Mouse (Mus musculus) midbrain, embryonic 14.5 days (tissue): ENCODE measurements around the gene Rnf186. TPM values are rescaled to one million over a fixed set of nuclear protein-coding genes. Genes with fewer than 3 reads are reported as not detected.

Source experiments
- ATAC-seq: fragments of 200-750 bp; cut with Nextera tagmentation; 2 replicates; pipeline ENCODE4 v1.8.0; 2017; ENCODE audit warnings: moderate number of reproducible peaks, moderate library complexity; ENCODE audit not compliant: low FRiP score, low TSS enrichment
- DNase-seq: peaks from one replicate; pipeline ENCODE4 v3.0.0-alpha.2; 2015
- H3K27ac ChIP-seq: fragments of 300-500 bp; sonication (generic); replicated peaks from 2 replicates; pipeline ENCODE4 v1.5.1; 2014; ENCODE audit warnings: mild to moderate bottlenecking, low read depth, low read length, moderate library complexity
- H3K27me3 ChIP-seq: fragments of 300-500 bp; sonication (generic); 2 replicates; pipeline ENCODE4 v1.6.1; 2014; ENCODE audit warnings: low read length, control low read depth, mixed read lengths; ENCODE audit not compliant: control insufficient read depth, insufficient read depth
- H3K36me3 ChIP-seq: fragments of 300-500 bp; sonication (generic); 2 replicates; pipeline ENCODE4 v1.6.1; 2014; ENCODE audit warnings: low read length, control low read depth; ENCODE audit not compliant: control insufficient read depth, insufficient read depth
- H3K4me1 ChIP-seq: fragments of 300-500 bp; sonication (generic); 2 replicates; pipeline ENCODE4 v1.6.1; 2014; ENCODE audit warnings: mild to moderate bottlenecking, antibody characterized with exemption, low read length, control low read depth; ENCODE audit not compliant: control insufficient read depth, insufficient read depth
- H3K4me2 ChIP-seq: fragments of 300-500 bp; sonication (generic); 2 replicates; pipeline ENCODE4 v1.6.1; 2014; ENCODE audit warnings: mild to moderate bottlenecking, low read length, moderate library complexity
- H3K4me3 ChIP-seq: fragments of 300-500 bp; sonication (generic); replicated peaks from 2 replicates; pipeline ENCODE4 v1.5.1; 2014; ENCODE audit warnings: low read depth, low read length
- H3K9ac ChIP-seq: fragments of 300-500 bp; sonication (generic); replicated peaks from 2 replicates; pipeline ENCODE4 v1.6.1; 2014; ENCODE audit warnings: mild to moderate bottlenecking, low read length, moderate library complexity
- H3K9me3 ChIP-seq: fragments of 300-500 bp; sonication (generic); 2 replicates; pipeline ENCODE4 v1.6.1; 2016; ENCODE audit warnings: low read length, control low read depth, mixed read lengths; ENCODE audit not compliant: control insufficient read depth
- WGBS: fragments of 180-500 bp; shearing (Covaris S2); extraction: QIAGEN DNeasy Blood & Tissue Kit; methylation state at CpG from one replicate; pipeline ENCODE4 v1.1.7; 2014; 5-methylcytosine and 5-hydroxymethylcytosine counted together
- polyA plus RNA-seq: library from polyadenylated mRNA; unstranded; fragments of >200 nt; fragmentation: Nextera tagmentation; extraction: Ambion mirVana; gene quantifications from 2 replicates; pipeline ENCODE4 v1.2.1, GENCODE M21; 2014

The Rnf186 gene
- polyA plus RNA-seq, 1 experiment from 2014 or later, result not detected

GRCm38 (mm10) chr4:138965871-138966270 lies 1.0 kb upstream of the Rnf186 start:
- Histone ChIP-seq H3K4me2 (no peak overlapping the region), H3K27me3 (no peaks in the 10 kb centered on the region), H3K27ac (no peak overlapping the region), H3K9ac (no peak overlapping the region), H3K4me1 (no peaks in the 10 kb centered on the region), H3K9me3 (no peaks in the 10 kb centered on the region), H3K4me3 (no peak overlapping the region), H3K36me3 (no peaks in the 10 kb centered on the region)
- ATAC-seq (no peak), DNase-seq (no peak)
- 75% methylated on average over 5 of the region's 5 CpGs for WGBS

- H3K4me2 ChIP-seq, result no peak overlapping the region
- no peaks in the 10 kb centered on the region for H3K36me3 ChIP-seq
- WGBS, result 93% methylated on average over 15 of the region's 15 CpGs
- DNase-seq (no peak), ATAC-seq (no peak)
- H3K27ac ChIP-seq, result no peak overlapping the region
- H3K9ac ChIP-seq, result no peak overlapping the region
- no peaks in the 10 kb centered on the region for H3K9me3 ChIP-seq
- H3K4me1 ChIP-seq, result no peaks in the 10 kb centered on the region
- no peaks in the 10 kb centered on the region for H3K27me3 ChIP-seq
- H3K4me3 ChIP-seq, result no peak overlapping the region
Observed at GRCm38 (mm10) chr4:138967485-138967884, 573 bp downstream of the Rnf186 start.

- H3K9me3 ChIP-seq, result no peaks in the 10 kb centered on the region
- no peak for ATAC-seq
- no peak overlapping the region for H3K9ac ChIP-seq
- H3K4me1 ChIP-seq, result peaks cover 9% of the 10 kb centered on the region; the same call in 1 of the 2 replicates
- no peak overlapping the region for H3K4me2 ChIP-seq
- no peak for DNase-seq
- no peaks in the 10 kb centered on the region for H3K27me3 ChIP-seq
- H3K27ac ChIP-seq, result no peak overlapping the region
- no peaks in the 10 kb centered on the region for H3K36me3 ChIP-seq
- 77% methylated on average over 16 of the region's 16 CpGs for WGBS
- H3K4me3 ChIP-seq, result no peak overlapping the region
Observed at GRCm38 (mm10) chr4:138968772-138969556, 2.1 kb downstream of the Rnf186 start.

- Histone ChIP-seq H3K9me3 (no peaks in the 10 kb centered on the region), H3K27me3 (no peaks in the 10 kb centered on the region), H3K9ac (no peak overlapping the region), H3K27ac (no peak overlapping the region), H3K36me3 (no peaks in the 10 kb centered on the region), H3K4me2 (no peak overlapping the region), H3K4me3 (no peak overlapping the region), H3K4me1 (peaks cover 9% of the 10 kb centered on the region; the same call in 1 of the 2 replicates)
- DNase-seq, result no peak
- ATAC-seq, result no peak
- 76% methylated on average over 9 of the region's 9 CpGs for WGBS
Observed at GRCm38 (mm10) chr4:138969736-138970135, 2.8 kb downstream of the Rnf186 start.

- DNase-seq, result no peak
- peaks cover 9% of the 10 kb centered on the region; the same call in 1 of the 2 replicates for H3K4me1 ChIP-seq
Observed at GRCm38 (mm10) chr4:138971371-138971770, 4.5 kb downstream of the Rnf186 start.

GRCm38 (mm10) chr4:138972139-138972826 lies 5.4 kb downstream of the Rnf186 start:
- 19% methylated on average over 20 of the region's 20 CpGs for WGBS
- ATAC-seq, result no peak
- Histone ChIP-seq H3K4me1 (peaks cover 9% of the 10 kb centered on the region; the same call in 1 of the 2 replicates), H3K27ac (no peak overlapping the region), H3K4me2 (peak overlapping the region; percentile 81), H3K9ac (peak overlapping the region; percentile 59; the same call in 1 of the 2 replicates), H3K36me3 (no peaks in the 10 kb centered on the region), H3K27me3 (no peaks in the 10 kb centered on the region), H3K4me3 (peak overlapping the region; percentile 40; the same call in 1 of the 2 replicates), H3K9me3 (no peaks in the 10 kb centered on the region)
- peak; percentile 58 for DNase-seq

More at GRCm38 (mm10) chr4:138971371-138971770, 4.5 kb downstream of the Rnf186 start:
- WGBS, result 94% methylated on average over 6 of the region's 6 CpGs
- Histone ChIP-seq H3K36me3 (no peaks in the 10 kb centered on the region), H3K27ac (no peak overlapping the region), H3K27me3 (no peaks in the 10 kb centered on the region), H3K9me3 (no peaks in the 10 kb centered on the region), H3K9ac (no peak overlapping the region), H3K4me2 (no peak overlapping the region), H3K4me3 (no peak overlapping the region)
- no peak for ATAC-seq

GRCm38 (mm10) chr4:138972827-138973718 lies 6.2 kb downstream of the Rnf186 start, which contains the start of gene Tmco4:
TSS of gene Tmco4 (plus strand) at chr4:138972888.
- Histone ChIP-seq H3K9ac (peak within 1 kb of the TSS; percentile 59), H3K36me3 (no peaks in the 10 kb centered on the region), H3K9me3 (no peaks in the 10 kb centered on the region), H3K4me3 (peak within 1 kb of the TSS; percentile 40), H3K4me2 (peak within 1 kb of the TSS; percentile 81), H3K27me3 (no peaks in the 10 kb centered on the region), H3K27ac (no peak within 1 kb of the TSS), H3K4me1 (peaks cover 9% of the 10 kb centered on the region; the same call in 1 of the 2 replicates)
- ATAC-seq, result no peak; the same call in 1 of the 2 replicates
- WGBS, result 1% methylated on average over 59 of the region's 60 CpGs
- DNase-seq, result peak; percentile 68

GRCm38 (mm10) chr4:138973719-138974115 lies 6.8 kb downstream of the Rnf186 start:
- WGBS, result 53% methylated on average over 3 of the region's 3 CpGs
- Histone ChIP-seq H3K4me2 (peak overlapping the region; percentile 81), H3K9me3 (no peaks in the 10 kb centered on the region), H3K4me3 (peak overlapping the region; percentile 40; the same call in 1 of the 2 replicates), H3K36me3 (no peaks in the 10 kb centered on the region), H3K27me3 (no peaks in the 10 kb centered on the region), H3K27ac (no peak overlapping the region), H3K4me1 (peaks cover 9% of the 10 kb centered on the region; the same call in 1 of the 2 replicates), H3K9ac (no peak overlapping the region)
- no peak for ATAC-seq
- no peak for DNase-seq
